Mouse (Mus musculus): Measurements from ENCODE around the gene Jade3.

Gene Jade3

GRCm38 (mm10) chrX:20548011-20548879 lies 122.8 kb downstream of the Jade3 start:
- DNase-seq (ENCODE audit: low spot score) = peak; percentile 26

DNA sequence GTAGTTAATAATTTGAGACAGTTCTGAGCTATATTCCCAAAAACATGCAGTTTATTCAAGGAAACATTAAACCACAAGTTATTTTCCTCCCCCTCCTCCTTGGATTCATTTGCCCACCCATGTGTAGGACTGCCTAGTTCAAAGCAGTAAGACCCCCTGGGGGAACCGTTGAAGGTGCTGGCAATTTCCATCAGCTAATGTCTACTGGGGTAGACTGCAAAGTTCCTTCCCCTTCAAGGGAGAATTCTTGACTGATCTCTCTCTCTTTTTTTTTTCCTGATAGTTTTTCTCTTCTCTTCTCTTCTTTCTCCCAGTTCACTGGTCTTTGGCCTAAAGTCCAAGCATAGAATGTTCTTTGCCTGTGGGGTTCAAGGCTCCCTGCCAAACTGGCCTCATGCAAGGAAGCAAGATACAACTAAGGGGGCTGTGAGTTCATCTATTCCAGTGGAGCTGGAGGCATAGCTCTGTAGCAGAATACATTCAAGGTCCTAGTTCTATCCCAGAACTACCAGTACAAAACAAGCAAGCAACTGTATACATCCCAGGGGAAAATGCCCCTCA lies 123.5 kb downstream of the Jade3 start:
- no peak for DNase-seq (ENCODE audit: low spot score)

- no peak for DNase-seq (ENCODE audit: low spot score)
Measured at GRCm38 (mm10) chrX:20549532-20549931, 124.0 kb downstream of the Jade3 start, which contains the start of gene Rgn. Gene Rgn, plus strand, starts transcription at chrX:20549787.

GRCm38 (mm10) chrX:20552199-20552598 lies 126.7 kb downstream of the Jade3 start:
- DNase-seq (ENCODE audit: low spot score) = no peak

DNA sequence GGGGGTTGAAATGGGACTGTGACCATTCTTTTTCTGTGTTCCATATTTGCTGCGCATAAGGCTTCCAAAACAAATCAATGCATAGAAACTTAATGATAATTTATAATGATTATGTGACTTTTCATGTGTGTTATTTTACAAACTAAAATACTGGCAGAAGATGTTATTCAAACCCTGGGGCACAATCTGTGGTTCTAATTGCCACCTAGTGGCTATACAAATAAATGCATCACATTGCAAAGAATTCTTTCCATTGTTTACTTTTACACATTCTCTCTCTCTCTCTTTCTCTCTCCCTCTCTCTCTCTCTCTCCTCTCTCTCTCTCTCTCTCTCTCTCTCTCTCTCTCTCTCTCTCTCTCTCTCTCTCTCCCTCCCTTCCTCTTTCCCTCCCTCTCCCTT lies 136.4 kb downstream of the Jade3 start:
- DNase-seq (ENCODE audit: low spot score) = peak; percentile 6

- DNase-seq (ENCODE audit: low spot score) = no peak
Measured at GRCm38 (mm10) chrX:20563941-20564340, 138.5 kb downstream of the Jade3 start.
